Mouse (Mus musculus) CH12.LX (cell line): ENCODE data around the gene Dffb.

Source experiments
- CHD1 ChIP-seq: IDR thresholded peaks from 2 replicates; pipeline ENCODE4 v1.6.1; 2012; ENCODE audit warnings: low read depth, low read length, improper control_type of control experiment, inconsistent platforms
- E2F4 ChIP-seq: IDR thresholded peaks from 2 replicates; pipeline ENCODE4 v1.6.1; 2011; ENCODE audit warnings: low read depth, low read length, improper control_type of control experiment; ENCODE audit not compliant: insufficient replicate concordance
- ELF1 ChIP-seq: IDR thresholded peaks from 2 replicates; pipeline ENCODE4 v1.6.1; 2014; ENCODE audit warnings: low read depth, mild to moderate bottlenecking, inconsistent platforms, low read length, improper control_type of control experiment
- EP300 ChIP-seq: IDR thresholded peaks from 2 replicates; pipeline ENCODE4 v1.6.1; 2011; ENCODE audit warnings: low read length, improper control_type of control experiment
- GABPA ChIP-seq: IDR thresholded peaks from 2 replicates; pipeline ENCODE4 v1.6.1; 2012; ENCODE audit warnings: low read depth, low read length, improper control_type of control experiment, inconsistent platforms; ENCODE audit not compliant: insufficient replicate concordance
- MAX ChIP-seq: IDR thresholded peaks from 2 replicates; pipeline ENCODE4 v1.6.1; 2011; ENCODE audit warnings: low read length, improper control_type of control experiment
- MAZ ChIP-seq: IDR thresholded peaks from 2 replicates; pipeline ENCODE4 v1.6.1; 2012; ENCODE audit warnings: low read depth, mild to moderate bottlenecking, inconsistent platforms, low read length, improper control_type of control experiment, moderate library complexity
- POLR2A ChIP-seq: IDR thresholded peaks from 2 replicates; pipeline ENCODE4 v1.6.1; 2011; ENCODE audit warnings: low read depth, mild to moderate bottlenecking, improper control_type of control experiment, low read length
- TBP ChIP-seq: conservative IDR thresholded peaks from 2 replicates; pipeline ENCODE4 v1.6.1; 2011; ENCODE audit warnings: low read depth, low read length, improper control_type of control experiment
- USF2 ChIP-seq: conservative IDR thresholded peaks from 2 replicates; pipeline ENCODE4 v1.6.1; 2011; ENCODE audit warnings: low read depth, low read length, improper control_type of control experiment

DNA sequence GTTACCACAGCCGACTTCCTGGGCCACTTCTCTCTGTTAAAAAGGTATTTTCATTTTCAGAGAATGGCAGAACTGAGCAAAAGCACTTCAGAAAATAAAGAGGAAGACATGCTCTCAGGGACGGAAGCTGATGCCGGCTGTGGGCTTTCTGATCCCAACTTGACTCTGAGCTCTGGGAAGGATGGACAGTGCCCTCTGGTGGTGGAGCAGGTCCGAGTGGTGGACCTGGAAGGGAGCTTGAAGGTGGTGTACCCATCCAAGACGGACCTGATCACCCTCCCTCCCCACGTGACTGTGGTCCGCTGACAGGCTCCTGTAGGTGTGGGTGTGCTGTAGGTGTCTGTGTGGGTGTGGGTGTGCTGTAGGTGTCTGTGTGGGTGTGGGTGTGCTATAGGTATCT lies 44.6 kb upstream of the Dffb start:
- no peak for TF ChIP-seq POLR2A
- TF ChIP-seq ELF1 = no peak
- TF ChIP-seq GABPA = no peak
- no peak for TF ChIP-seq E2F4
- TF ChIP-seq TBP = no peak
- no peak for TF ChIP-seq CHD1
- TF ChIP-seq MAZ = no peak
- no peak for TF ChIP-seq EP300
- TF ChIP-seq USF2 = no peak
- TF ChIP-seq MAX = no peak
